Mouse (Mus musculus) forebrain, embryonic 14.5 days (tissue): Measurements from ENCODE around the gene Apba1. TPM values are rescaled to one million over a fixed set of nuclear protein-coding genes. Genes with fewer than 3 reads are reported as not detected.

Source experiments
- ATAC-seq: fragments of 200-750 bp; cut with Nextera tagmentation; 2 replicates; pipeline ENCODE4 v1.8.0; 2017; ENCODE audit warnings: mild to moderate bottlenecking, moderate library complexity
- DNase-seq: peaks from one replicate; pipeline ENCODE4 v3.0.0-alpha.2; 2015; ENCODE audit warnings: low spot score
- H3K27ac ChIP-seq: fragments of 300-500 bp; sonication (generic); 2 replicates; pipeline ENCODE4 v1.5.1; 2014; ENCODE audit warnings: low read depth, mild to moderate bottlenecking, control low read depth, low read length, moderate library complexity
- H3K27me3 ChIP-seq: fragments of 300-500 bp; sonication (generic); replicated peaks from 2 replicates; pipeline ENCODE4 v1.6.1; 2014; ENCODE audit warnings: low read length, control low read depth, mixed read lengths; ENCODE audit not compliant: control insufficient read depth, insufficient read depth
- H3K36me3 ChIP-seq: fragments of 300-500 bp; sonication (generic); 2 replicates; pipeline ENCODE4 v1.6.1; 2014; ENCODE audit warnings: low read length, control low read depth; ENCODE audit not compliant: control insufficient read depth, insufficient read depth
- H3K4me1 ChIP-seq: fragments of 300-500 bp; sonication (generic); 2 replicates; pipeline ENCODE4 v1.6.1; 2014; ENCODE audit warnings: antibody characterized with exemption, low read length, control low read depth; ENCODE audit not compliant: control insufficient read depth, insufficient read depth
- H3K4me2 ChIP-seq: fragments of 300-500 bp; sonication (generic); 2 replicates; pipeline ENCODE4 v1.6.1; 2014; ENCODE audit warnings: mild to moderate bottlenecking, control low read depth, low read length
- H3K4me3 ChIP-seq: fragments of 300-500 bp; sonication (generic); 2 replicates; pipeline ENCODE4 v1.5.1; 2014; ENCODE audit warnings: low read depth, low read length, control low read depth
- H3K9ac ChIP-seq: fragments of 300-500 bp; sonication (generic); 2 replicates; pipeline ENCODE4 v1.6.1; 2014; ENCODE audit warnings: mild to moderate bottlenecking, low read length, control low read depth, moderate library complexity
- H3K9me3 ChIP-seq: fragments of 300-500 bp; sonication (generic); replicated peaks from 2 replicates; pipeline ENCODE4 v1.6.1; 2016; ENCODE audit warnings: low read length, control low read depth, mixed read lengths; ENCODE audit not compliant: control insufficient read depth
- WGBS: fragments of 180-500 bp; shearing (Covaris S2); extraction: QIAGEN DNeasy Blood & Tissue Kit; methylation state at CpG from one replicate; pipeline ENCODE4 v1.1.7; 2014; 5-methylcytosine and 5-hydroxymethylcytosine counted together
- polyA plus RNA-seq: library from polyadenylated mRNA; unstranded; fragments of >200 nt; fragmentation: Nextera tagmentation; extraction: Ambion mirVana; gene quantifications from 2 replicates; pipeline ENCODE4 v1.2.1, GENCODE M21; 2014

Gene Apba1
- polyA plus RNA-seq, 1 experiment from 2014 or later: 5.1 TPM

DNA sequence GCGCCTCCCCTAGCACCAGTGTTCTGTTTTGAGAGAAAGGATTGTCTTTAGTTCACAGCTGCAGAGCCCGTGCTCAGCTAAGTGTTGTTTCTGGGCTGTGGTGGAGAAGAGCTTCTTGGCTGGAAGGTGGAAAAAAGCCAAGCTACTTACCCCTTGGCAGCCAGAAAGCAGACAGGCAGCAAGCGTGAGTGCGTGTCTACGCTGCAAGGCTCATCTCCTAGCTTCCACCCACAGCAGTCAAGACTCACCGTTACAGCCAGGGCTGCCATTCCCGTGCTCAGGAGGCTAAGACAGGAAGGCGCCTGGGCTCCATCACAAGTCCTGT lies 161.5 kb downstream of the Apba1 start:
- no peaks in the 10 kb centered on the region for H3K27me3 ChIP-seq
- H3K4me2 ChIP-seq: no peak overlapping the region
- H3K36me3 ChIP-seq: 0 out of 2 replicates have a peak, but pooled peaks cover 2% of the 10 kb centered on the region
- DNase-seq (peak; percentile 22), ATAC-seq (peak; percentile 33; the same call in 1 of the 2 replicates)
- WGBS: 67% methylated on average over 8 of the region's 8 CpGs
- no peaks in the 10 kb centered on the region for H3K9me3 ChIP-seq
- H3K27ac ChIP-seq: peak overlapping the region; percentile 60; the same call in 1 of the 2 replicates
- H3K9ac ChIP-seq: no peak overlapping the region
- no peak overlapping the region for H3K4me3 ChIP-seq
- peaks cover 10% of the 10 kb centered on the region for H3K4me1 ChIP-seq

DNA sequence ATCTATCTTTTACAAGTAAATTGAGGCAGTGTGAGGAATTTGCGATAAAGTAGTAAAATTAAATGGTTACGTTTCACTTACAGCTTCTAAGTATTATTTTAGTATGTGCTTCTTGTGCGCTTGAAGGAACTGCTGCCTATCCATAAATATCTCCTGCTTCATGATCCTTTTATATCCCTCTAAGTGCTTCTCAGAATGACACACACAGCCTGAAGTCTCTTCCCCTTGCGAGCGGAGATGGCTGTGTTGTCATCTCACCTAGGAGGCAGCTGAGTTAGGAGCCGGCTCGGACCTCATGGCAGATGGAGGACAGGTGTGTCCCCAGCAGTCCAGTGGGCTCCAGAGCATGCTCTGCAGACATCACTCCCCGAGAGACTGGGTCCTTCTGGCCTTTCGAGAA lies 163.9 kb downstream of the Apba1 start:
- Histone ChIP-seq H3K9ac (no peak overlapping the region), H3K4me3 (no peak overlapping the region), H3K4me2 (no peak overlapping the region), H3K36me3 (0 out of 2 replicates have a peak, but pooled peaks cover 2% of the 10 kb centered on the region), H3K4me1 (peaks cover 10% of the 10 kb centered on the region), H3K9me3 (no peaks in the 10 kb centered on the region), H3K27ac (no peak overlapping the region), H3K27me3 (no peaks in the 10 kb centered on the region)
- DNase-seq: no peak
- WGBS: 95% methylated on average over 9 of the region's 9 CpGs
- no peak for ATAC-seq

DNA sequence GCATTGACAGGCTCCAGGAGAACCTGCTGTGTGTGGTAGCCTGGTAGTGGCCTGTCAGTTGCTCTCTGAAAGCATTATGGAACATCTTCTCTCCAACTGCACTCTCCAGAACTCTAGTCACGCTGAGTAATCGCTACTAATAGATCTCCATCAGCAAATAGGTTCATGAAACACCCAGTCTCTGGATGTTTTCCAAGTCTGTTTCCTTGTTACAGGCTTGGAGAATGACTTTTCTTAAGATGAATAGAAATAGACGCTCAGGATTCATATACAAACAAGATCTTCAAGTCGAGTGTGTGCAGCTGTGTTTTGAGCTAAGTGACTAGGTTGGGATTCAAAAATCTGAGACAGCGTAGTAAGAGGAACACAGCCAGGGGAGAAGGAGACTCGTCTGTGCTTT lies 165.4 kb downstream of the Apba1 start:
- DNase-seq (peak; percentile 35), ATAC-seq (no peak)
- Histone ChIP-seq H3K27me3 (no peaks in the 10 kb centered on the region), H3K36me3 (0 out of 2 replicates have a peak, but pooled peaks cover 2% of the 10 kb centered on the region), H3K9ac (no peak overlapping the region), H3K4me3 (no peak overlapping the region), H3K4me2 (no peak overlapping the region), H3K9me3 (no peaks in the 10 kb centered on the region), H3K27ac (no peak overlapping the region), H3K4me1 (peaks cover 7% of the 10 kb centered on the region)
- 73% methylated on average over 6 of the region's 6 CpGs for WGBS

DNA sequence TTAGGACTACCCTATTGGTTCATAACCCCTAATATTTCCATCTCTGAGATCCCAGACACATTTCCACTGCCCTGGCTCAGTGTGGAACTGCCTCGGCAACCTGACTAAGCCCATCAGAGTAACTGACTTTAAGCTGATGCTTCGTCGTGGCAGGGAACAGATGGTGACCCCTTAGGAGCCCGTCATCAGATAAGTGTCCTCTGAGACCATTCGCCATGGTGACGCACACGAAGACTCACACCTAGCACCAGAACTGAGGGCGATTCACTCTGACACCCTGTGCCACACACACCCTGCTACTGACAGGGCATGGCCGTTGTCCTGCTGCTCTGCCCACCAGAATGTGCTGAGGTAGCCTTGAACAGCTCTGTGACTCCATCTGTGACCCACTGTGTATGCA lies 166.1 kb downstream of the Apba1 start:
- Histone ChIP-seq H3K36me3 (0 out of 2 replicates have a peak, but pooled peaks cover 2% of the 10 kb centered on the region), H3K9me3 (no peaks in the 10 kb centered on the region), H3K9ac (no peak overlapping the region), H3K27me3 (no peaks in the 10 kb centered on the region), H3K4me2 (no peak overlapping the region), H3K4me1 (no peaks in the 10 kb centered on the region; the same call in 1 of the 2 replicates), H3K4me3 (no peak overlapping the region), H3K27ac (no peak overlapping the region)
- WGBS: 89% methylated on average over 9 of the region's 9 CpGs
- no peak for DNase-seq
- no peak for ATAC-seq

DNA sequence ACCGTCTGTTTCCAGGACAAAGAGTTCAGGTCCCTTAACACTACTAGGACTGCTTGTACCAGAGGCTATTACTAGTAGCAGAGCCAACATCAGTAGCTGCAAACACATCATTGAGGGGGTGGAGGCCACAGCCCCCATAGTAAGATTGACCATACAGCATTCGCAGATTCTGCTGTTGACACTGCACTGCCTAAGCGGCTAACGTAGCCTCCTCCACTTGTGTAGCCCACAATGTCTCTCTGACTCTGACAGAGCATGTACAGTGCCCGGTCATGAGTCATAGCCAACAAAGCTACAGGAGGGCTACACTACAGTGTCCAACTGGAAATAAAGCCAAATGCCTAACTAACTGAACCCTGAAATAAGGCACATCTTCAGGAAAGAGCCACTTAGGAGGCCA lies 166.9 kb downstream of the Apba1 start:
- H3K4me1 ChIP-seq: no peaks in the 10 kb centered on the region
- H3K27me3 ChIP-seq: no peaks in the 10 kb centered on the region
- no peak for ATAC-seq
- WGBS: 96% methylated on average over 5 of the region's 5 CpGs
- no peak overlapping the region for H3K4me3 ChIP-seq
- DNase-seq: no peak
- H3K36me3 ChIP-seq: 0 out of 2 replicates have a peak, but pooled peaks cover 2% of the 10 kb centered on the region
- H3K9me3 ChIP-seq: no peaks in the 10 kb centered on the region
- no peak overlapping the region for H3K9ac ChIP-seq
- no peak overlapping the region for H3K27ac ChIP-seq
- H3K4me2 ChIP-seq: no peak overlapping the region

DNA sequence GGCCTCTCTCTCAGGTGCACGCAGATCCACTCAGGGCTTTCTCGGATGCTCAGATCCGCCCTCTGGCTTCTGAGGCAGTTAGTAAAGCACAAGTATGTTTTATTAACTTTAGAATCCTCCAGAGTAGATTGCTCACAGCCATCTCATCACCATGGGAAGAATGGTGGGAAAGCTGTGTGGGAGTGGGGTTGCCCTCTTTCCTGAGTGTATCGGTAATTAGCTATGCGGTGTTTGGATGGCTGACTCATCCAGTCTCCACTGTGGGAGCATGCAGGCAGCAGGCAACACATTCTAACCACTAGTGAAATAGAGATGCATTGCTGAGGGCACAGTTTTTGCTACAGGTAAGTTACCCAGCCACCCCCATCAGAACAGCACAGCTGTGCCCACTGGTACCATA lies 172.1 kb downstream of the Apba1 start:
- Histone ChIP-seq H3K4me1 (no peaks in the 10 kb centered on the region), H3K27me3 (no peaks in the 10 kb centered on the region), H3K9me3 (no peaks in the 10 kb centered on the region; the same call in 1 of the 2 replicates), H3K27ac (no peak overlapping the region), H3K36me3 (peaks cover 13% of the 10 kb centered on the region), H3K4me2 (no peak overlapping the region), H3K4me3 (no peak overlapping the region), H3K9ac (no peak overlapping the region)
- DNase-seq: no peak
- no peak for ATAC-seq
- WGBS: 95% methylated on average over 5 of the region's 5 CpGs

DNA sequence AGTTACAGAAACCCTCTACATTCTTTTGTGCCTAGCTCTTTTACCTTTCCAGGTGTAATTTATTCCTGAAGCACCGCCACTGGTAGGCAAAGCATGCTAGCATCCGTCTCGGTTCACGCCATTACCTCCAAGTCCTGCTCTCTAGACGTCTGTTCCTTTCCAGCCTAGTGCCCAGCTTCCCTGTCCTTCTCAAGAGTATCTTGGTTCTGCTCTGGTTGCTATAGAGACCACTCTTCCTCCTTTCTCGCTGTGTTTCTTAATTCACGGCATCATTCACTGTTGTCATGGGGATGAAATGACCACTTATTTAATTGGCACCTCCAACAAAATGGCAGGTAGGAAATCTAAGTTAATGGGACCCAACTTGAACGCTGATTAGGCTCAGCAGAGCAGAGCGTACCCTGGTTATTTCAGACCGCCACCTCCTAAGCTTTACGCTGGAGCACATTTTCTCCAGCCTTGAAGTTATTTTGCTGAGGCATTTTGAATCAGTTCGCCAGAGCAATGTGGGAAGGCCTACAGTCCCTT lies 182.8 kb downstream of the Apba1 start:
- Histone ChIP-seq H3K9ac (no peak overlapping the region), H3K36me3 (peaks cover 23% of the 10 kb centered on the region; the same call in 1 of the 2 replicates), H3K27me3 (no peaks in the 10 kb centered on the region), H3K4me3 (no peak overlapping the region), H3K4me1 (no peaks in the 10 kb centered on the region), H3K9me3 (no peaks in the 10 kb centered on the region), H3K27ac (no peak overlapping the region), H3K4me2 (no peak overlapping the region)
- WGBS: 28% methylated on average over 12 of the region's 12 CpGs
- DNase-seq (peak; percentile 47), ATAC-seq (peak; percentile 60)

DNA sequence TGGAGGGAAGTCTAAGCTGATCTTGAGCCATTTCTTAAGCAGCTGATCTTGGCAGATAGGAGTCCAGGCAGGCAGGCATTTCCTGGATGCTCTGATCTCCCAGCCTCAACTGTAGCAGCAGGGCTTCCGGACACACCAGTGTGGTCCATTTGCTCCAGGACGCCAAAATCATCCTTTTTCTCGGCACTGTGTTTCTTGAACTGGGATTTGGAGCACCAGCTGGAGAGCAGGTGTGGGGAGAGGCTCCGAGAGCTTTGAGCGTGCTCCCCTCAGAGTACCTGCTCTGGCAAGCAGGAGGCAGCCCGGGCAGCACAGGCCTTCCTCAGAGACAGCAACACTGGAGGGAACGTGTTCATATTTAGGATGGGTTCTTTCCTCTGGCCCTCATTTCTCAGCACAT lies 184.2 kb downstream of the Apba1 start:
- DNase-seq: no peak
- H3K36me3 ChIP-seq: peaks cover 14% of the 10 kb centered on the region; the same call in 1 of the 2 replicates

DNA sequence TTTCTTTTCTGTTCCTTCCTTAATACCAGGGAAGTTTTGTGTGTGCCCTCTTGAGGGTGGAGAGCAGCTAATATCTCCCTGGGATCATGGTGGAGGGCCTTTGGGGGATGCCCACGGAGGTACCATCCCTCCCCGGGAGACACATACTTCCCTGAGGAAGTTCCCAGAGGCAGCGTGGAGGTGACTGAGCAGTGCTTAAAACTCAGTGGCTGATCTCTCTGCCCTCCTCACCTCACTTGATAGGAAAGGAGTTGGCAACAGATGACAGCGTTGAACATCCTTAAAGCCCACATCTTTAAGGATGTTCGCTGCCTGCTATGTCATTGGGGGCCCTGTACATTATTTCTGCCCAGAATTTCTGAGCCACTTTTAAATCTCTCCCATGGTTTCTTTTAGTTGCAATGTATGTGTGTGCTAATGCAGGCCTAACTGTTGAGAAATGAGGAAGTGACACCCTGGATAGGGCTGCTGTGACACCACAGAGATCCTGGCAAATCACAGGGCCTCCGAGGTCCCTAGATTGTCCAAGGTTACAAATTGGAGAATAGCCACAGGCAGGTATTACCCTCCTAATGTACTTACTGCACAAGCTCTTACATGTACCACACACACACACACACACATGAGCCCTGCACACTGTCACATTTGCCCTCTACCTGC lies 187.5 kb downstream of the Apba1 start:
- H3K27ac ChIP-seq: no peak overlapping the region
- no peak for ATAC-seq

More for the DNA sequence above, 184.2 kb downstream of the Apba1 start:
- WGBS: 90% methylated on average over 7 of the region's 7 CpGs
- Histone ChIP-seq H3K4me2 (no peak overlapping the region), H3K4me3 (no peak overlapping the region), H3K9ac (no peak overlapping the region), H3K4me1 (no peaks in the 10 kb centered on the region), H3K27ac (no peak overlapping the region), H3K9me3 (no peaks in the 10 kb centered on the region), H3K27me3 (no peaks in the 10 kb centered on the region)
- no peak for ATAC-seq

More for the DNA sequence above, 187.5 kb downstream of the Apba1 start:
- WGBS: 88% methylated on average over 6 of the region's 6 CpGs
- Histone ChIP-seq H3K9me3 (no peaks in the 10 kb centered on the region), H3K27me3 (no peaks in the 10 kb centered on the region), H3K9ac (no peak overlapping the region), H3K4me1 (peaks cover 3% of the 10 kb centered on the region; the same call in 1 of the 2 replicates), H3K4me3 (no peak overlapping the region), H3K4me2 (no peak overlapping the region), H3K36me3 (peaks cover 7% of the 10 kb centered on the region; the same call in 1 of the 2 replicates)
- DNase-seq: no peak
